Mouse (Mus musculus) kidney, postnatal 14 days (tissue): ENCODE measurements around the gene Trex2.

Experiments
- DNase-seq: peaks from one replicate; pipeline ENCODE4 v3.0.0; 2022; ENCODE audit warnings: mixed read lengths

Gene Trex2

GRCm38 (mm10) chrX:73435252-73435651 lies at the start of gene Trex2:
Gene Trex2 (minus strand): TSS chrX:73435344.
- DNase-seq: no peak

GRCm38 (mm10) chrX:73484870-73485269 lies 49.7 kb upstream of the Trex2 start:
- DNase-seq: no peak

GRCm38 (mm10) chrX:73484076-73484475 lies 48.9 kb upstream of the Trex2 start:
- DNase-seq: no peak

- DNase-seq: peak; percentile 41
These were observed 48.3 kb upstream of the Trex2 start, which contains the start of gene Bgn for GRCm38 (mm10) chrX:73483484-73483810. Gene Bgn (plus strand): TSS chrX:73483602.

GRCm38 (mm10) chrX:73482643-73483483 lies 47.7 kb upstream of the Trex2 start:
- DNase-seq: no peak

GRCm38 (mm10) chrX:73480334-73480733 lies 45.2 kb upstream of the Trex2 start:
- DNase-seq: peak; percentile 53

- peak; percentile 25 for DNase-seq
These were observed 44.5 kb upstream of the Trex2 start for GRCm38 (mm10) chrX:73479656-73480055.

GRCm38 (mm10) chrX:73477500-73477899 lies 42.4 kb upstream of the Trex2 start:
- no peak for DNase-seq

GRCm38 (mm10) chrX:73476621-73477020 lies 41.5 kb upstream of the Trex2 start:
- peak; percentile 83 for DNase-seq

GRCm38 (mm10) chrX:73475658-73476256 lies 40.6 kb upstream of the Trex2 start:
- DNase-seq: no peak

- no peak for DNase-seq
These were observed 39.4 kb upstream of the Trex2 start for GRCm38 (mm10) chrX:73474340-73475165.

GRCm38 (mm10) chrX:73471764-73472163 lies 36.6 kb upstream of the Trex2 start:
- DNase-seq: no peak

- no peak for DNase-seq
These were observed 33.6 kb upstream of the Trex2 start for GRCm38 (mm10) chrX:73468752-73469151.

- no peak for DNase-seq
These were observed 33.2 kb upstream of the Trex2 start for GRCm38 (mm10) chrX:73468330-73468729.

- no peak for DNase-seq
These were observed 32.5 kb upstream of the Trex2 start for GRCm38 (mm10) chrX:73467446-73468241.

GRCm38 (mm10) chrX:73465483-73466186 lies 30.5 kb upstream of the Trex2 start:
- DNase-seq: no peak

GRCm38 (mm10) chrX:73460792-73461191 lies 25.6 kb upstream of the Trex2 start:
- no peak for DNase-seq

GRCm38 (mm10) chrX:73458877-73459392 lies 23.8 kb upstream of the Trex2 start, which contains the start of gene Haus7:
Gene Haus7 (minus strand): TSS chrX:73459044.
- DNase-seq: peak; percentile 94

GRCm38 (mm10) chrX:73451949-73452348 lies 16.8 kb upstream of the Trex2 start:
- DNase-seq: peak; percentile 54

GRCm38 (mm10) chrX:73441428-73441827 lies 6.3 kb upstream of the Trex2 start:
- no peak for DNase-seq

- DNase-seq: no peak
These were observed 2.3 kb downstream of the Trex2 start for GRCm38 (mm10) chrX:73432850-73433249.

GRCm38 (mm10) chrX:73430036-73430435 lies 5.1 kb downstream of the Trex2 start:
- peak; percentile 7 for DNase-seq
